Mouse (Mus musculus) heart, postnatal 0 days (tissue): ENCODE data around the gene Rbm34.

Experiments
- CTCF ChIP-seq: IDR thresholded peaks from 2 replicates; pipeline ENCODE4 v1.5.1; 2016; ENCODE audit warnings: antibody characterized with exemption, control low read depth, low read depth
- EP300 ChIP-seq: IDR thresholded peaks from 2 replicates; pipeline ENCODE4 v1.6.1; 2016; ENCODE audit warnings: antibody characterized with exemption, low read depth

DNA sequence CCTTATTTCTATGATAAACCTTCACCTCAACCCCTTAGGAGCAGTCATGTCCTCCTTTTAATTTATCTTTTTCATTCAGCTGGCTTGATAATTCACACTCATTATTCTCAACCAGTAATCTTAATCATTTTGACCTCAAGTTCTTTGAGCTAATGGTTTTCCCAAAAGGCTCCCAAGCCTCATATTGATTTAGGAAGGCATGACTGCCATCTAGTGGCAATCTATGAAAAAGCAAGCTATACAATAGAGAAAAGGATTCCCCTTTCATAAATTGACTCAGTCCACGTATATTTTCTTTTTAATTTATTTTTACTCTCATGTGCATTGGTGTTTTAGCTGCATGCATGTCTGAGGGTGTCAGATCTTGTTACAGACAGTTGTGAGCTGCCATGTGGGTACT is 4.8 kb upstream of the Rbm34 start:
- TF ChIP-seq CTCF (peak; percentile 77), EP300 (no peak)
